Mouse (Mus musculus) spleen, adult 2 months (tissue): Measurements from ENCODE around the gene Slc44a1.

Source experiments
- CTCF ChIP-seq: fragments of 200-500 bp; IDR thresholded peaks from 2 replicates; pipeline ENCODE4 v1.5.1; 2011; ENCODE audit warnings: mild to moderate bottlenecking, inconsistent platforms; ENCODE audit not compliant: insufficient read depth, insufficient read length, insufficient replicate concordance; ENCODE audit errors: extremely low read depth
- POLR2A ChIP-seq: fragments of 200-500 bp; IDR thresholded peaks from 2 replicates; pipeline ENCODE4 v1.6.1; 2011; ENCODE audit warnings: low read depth, low read length, inconsistent platforms

DNA sequence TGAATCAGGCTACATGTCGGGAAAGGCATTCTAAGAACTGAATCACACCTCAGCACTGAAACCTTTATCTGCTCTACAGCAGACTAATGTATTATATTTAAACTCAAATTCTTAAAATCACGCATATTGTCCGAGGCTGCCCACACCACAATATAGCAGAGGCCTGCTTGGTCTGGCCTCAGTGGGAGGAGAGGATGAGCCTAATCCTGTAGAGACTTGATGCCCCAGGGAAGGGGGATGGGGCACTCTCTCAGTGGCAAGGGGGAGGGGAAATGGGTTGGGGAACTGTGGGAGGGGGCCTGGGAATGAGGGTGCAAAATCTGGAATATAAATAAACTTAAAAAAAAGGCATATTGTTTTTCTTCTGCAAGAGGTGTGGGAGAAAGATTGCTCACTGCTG is 177.8 kb downstream of the Slc44a1 start:
- TF ChIP-seq CTCF = no peak
- TF ChIP-seq POLR2A = no peak
